Mouse (Mus musculus): ENCODE results near the gene Zfp316.

Gene Zfp316

GRCm38 (mm10) chr5:143226790-143227189 is 43.0 kb downstream of the Zfp316 start, which contains the start of gene Spdye4a:
Gene Spdye4a, minus strand, starts transcription at chr5:143226890.
- no peak for DNase-seq (ENCODE audit: extremely low read depth, low read depth)

DNA sequence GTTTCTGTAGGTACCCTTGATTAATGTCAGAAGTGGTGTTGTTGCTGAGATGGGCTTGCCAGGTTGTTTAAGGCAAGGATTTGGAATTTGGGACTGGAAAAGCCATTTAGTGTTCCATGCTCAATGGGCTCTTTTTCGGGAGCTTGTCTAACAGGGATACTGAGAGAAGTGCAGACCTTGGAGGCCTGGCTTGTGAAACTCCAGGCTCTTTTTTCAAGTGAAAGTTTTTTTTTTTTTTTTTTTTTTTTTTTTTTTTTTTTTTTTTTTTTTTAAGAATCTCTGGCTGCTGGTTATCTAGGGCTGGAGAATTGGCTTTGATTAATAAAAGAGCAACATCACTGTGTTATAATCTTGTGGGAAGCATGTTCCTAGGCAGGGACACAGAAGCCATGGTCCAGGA is 47.5 kb downstream of the Zfp316 start:
- no peak for DNase-seq (ENCODE audit: extremely low read depth, low read depth)

DNA sequence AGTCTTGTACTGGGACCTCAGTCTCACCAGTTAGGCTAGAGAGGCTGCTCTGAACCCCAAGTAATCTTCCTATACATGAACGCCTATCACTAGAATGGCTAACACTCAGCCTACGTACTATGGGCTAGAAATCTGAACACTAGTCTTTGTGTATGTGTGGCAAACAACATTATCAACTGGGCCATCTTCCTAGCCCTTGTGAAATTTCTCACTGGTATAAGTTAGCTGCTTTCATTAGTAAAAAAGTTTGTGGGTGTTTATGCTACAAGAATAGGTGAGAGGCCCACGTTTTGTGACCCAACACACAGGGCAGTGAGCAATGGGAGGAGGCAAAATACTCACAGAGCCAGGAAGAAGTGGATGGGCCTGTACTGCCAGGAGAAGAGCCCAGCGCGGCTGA is 48.8 kb downstream of the Zfp316 start:
- DNase-seq (ENCODE audit: extremely low read depth, low read depth) = no peak

- DNase-seq (ENCODE audit: extremely low read depth, low read depth) = no peak
Observed at GRCm38 (mm10) chr5:143213832-143214231, 56.0 kb downstream of the Zfp316 start.

DNA sequence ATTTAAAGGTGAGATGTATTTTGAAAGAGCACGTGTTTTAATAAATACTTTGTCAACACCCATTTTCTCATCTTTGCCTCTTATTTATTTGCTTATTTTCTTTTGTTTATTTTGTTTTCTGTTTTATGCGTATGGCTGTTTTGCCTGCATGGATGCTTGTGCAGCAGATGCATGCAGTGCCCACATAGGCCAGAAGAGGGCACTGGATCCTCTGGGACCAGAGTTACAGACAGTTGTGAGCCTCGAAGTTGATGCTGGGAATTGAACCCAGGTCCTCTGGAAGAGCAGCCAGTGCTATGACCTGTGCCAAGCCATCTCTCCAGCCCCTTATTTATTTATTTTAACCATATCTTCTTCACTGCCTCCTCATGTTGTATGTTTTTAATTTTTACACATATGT is 64.8 kb downstream of the Zfp316 start:
- DNase-seq (ENCODE audit: extremely low read depth, low read depth) = no peak
